In genomic region chr14:51912391-51913061, GRCm38 (mm10) we compare ENCODE assay signal across 9 mouse cellular contexts. TPM values are rescaled to one million over a fixed set of nuclear protein-coding genes. Genes with fewer than 3 reads are reported as not detected.
DNase-seq lines count a peak whose midpoint lies in the region; ATAC-seq and TF ChIP-seq lines count a peak whose summit lies in the region.
"Had no signal": no experiment of that assay in that cellular context is flagged by ENCODE, and none has a peak within 500 bp of the region (broad histone marks: within the 10 kb centered on the region; RNA-seq: fewer than 3 reads in every experiment).

No protein-coding gene starts in this region.

- no peak for TF ChIP-seq CTCF in layer of hippocampus, adult 2 months (conservative IDR thresholded peaks at IDR 0.05)

- DNase-seq in layer of hippocampus, adult 2 months (ENCODE audit: low spot score in 2 of 2) = no peak
- no peak for DNase-seq in layer of hippocampus, adult 9-10 months (ENCODE audit: low spot score)
- DNase-seq in embryonic facial prominence, embryonic 10.5 days (ENCODE audit: low spot score) = no peak
- DNase-seq in hindbrain, embryonic 10.5 days (ENCODE audit: low spot score) = peak; percentile 12
- no peak for DNase-seq in cerebellum, adult 11 months
- DNase-seq in left cerebral cortex, adult 18-20 months (ENCODE audit: low spot score in 2 of 2) = no peak

- peak overlapping the region; percentile 41 for H3K9ac ChIP-seq in limb, embryonic 15.5 days
- peak overlapping the region; percentile 34 for H3K9ac ChIP-seq in stomach, embryonic 14.5 days (replicated peaks; ENCODE audit: low read depth, low read length)

- peaks cover 47% of the 10 kb centered on the region for H3K27me3 ChIP-seq in embryonic facial prominence, embryonic 10.5 days (replicated peaks; ENCODE audit: low read depth, poor library complexity, severe bottlenecking)
- H3K27me3 ChIP-seq in hindbrain, embryonic 10.5 days (ENCODE audit: insufficient read depth, poor library complexity, severe bottlenecking) = peaks cover 57% of the 10 kb centered on the region
- no peaks in the 10 kb centered on the region for H3K27me3 ChIP-seq in limb, embryonic 15.5 days
- H3K27me3 ChIP-seq in stomach, embryonic 14.5 days (ENCODE audit: control insufficient read depth, insufficient read depth, low read length) = no peaks in the 10 kb centered on the region

- peak overlapping the region; percentile 98 for H3K4me2 ChIP-seq in limb, embryonic 15.5 days
- H3K4me2 ChIP-seq in stomach, embryonic 14.5 days (replicated peaks; ENCODE audit: low read depth, low read length) = peak overlapping the region; percentile 88

- H3K4me3 ChIP-seq in layer of hippocampus, adult 2 months = peak overlapping the region; percentile 78
- peak overlapping the region; percentile 76 for H3K4me3 ChIP-seq in embryonic facial prominence, embryonic 10.5 days
- H3K4me3 ChIP-seq in hindbrain, embryonic 10.5 days = peak overlapping the region; percentile 74
- H3K4me3 ChIP-seq in limb, embryonic 15.5 days = peak overlapping the region; percentile 61
- H3K4me3 ChIP-seq in stomach, embryonic 14.5 days (ENCODE audit: low read depth, low read length) = peak overlapping the region; percentile 42

- WGBS in embryonic facial prominence, embryonic 10.5 days = 5% methylated on average over 14 of the region's 14 CpGs
- 5% methylated on average over 14 of the region's 14 CpGs for WGBS in hindbrain, embryonic 10.5 days
- 11% methylated on average over 14 of the region's 14 CpGs for WGBS in limb, embryonic 15.5 days
- 14% methylated on average over 14 of the region's 14 CpGs for WGBS in stomach, embryonic 14.5 days

- H3K9me3 ChIP-seq in embryonic facial prominence, embryonic 10.5 days = no peaks in the 10 kb centered on the region
- no peaks in the 10 kb centered on the region for H3K9me3 ChIP-seq in hindbrain, embryonic 10.5 days
- H3K9me3 ChIP-seq in limb, embryonic 15.5 days = no peaks in the 10 kb centered on the region
- H3K9me3 ChIP-seq in stomach, embryonic 14.5 days (ENCODE audit: control insufficient read depth, low read depth, low read length) = no peaks in the 10 kb centered on the region

- no peaks in the 10 kb centered on the region for H3K36me3 ChIP-seq in embryonic facial prominence, embryonic 10.5 days (replicated peaks)
- no peaks in the 10 kb centered on the region for H3K36me3 ChIP-seq in hindbrain, embryonic 10.5 days
- peaks cover 5% of the 10 kb centered on the region; the same call in 1 of the 2 replicates for H3K36me3 ChIP-seq in limb, embryonic 15.5 days
- no peaks in the 10 kb centered on the region for H3K36me3 ChIP-seq in stomach, embryonic 14.5 days (ENCODE audit: control insufficient read depth, insufficient read depth, low read length)

- H3K4me1 ChIP-seq in embryonic facial prominence, embryonic 10.5 days = peaks cover 30% of the 10 kb centered on the region
- peaks cover 25% of the 10 kb centered on the region for H3K4me1 ChIP-seq in hindbrain, embryonic 10.5 days (replicated peaks)
- H3K4me1 ChIP-seq in limb, embryonic 15.5 days = peaks cover 41% of the 10 kb centered on the region
- H3K4me1 ChIP-seq in stomach, embryonic 14.5 days (ENCODE audit: control insufficient read depth, insufficient read depth, low read length) = peaks cover 7% of the 10 kb centered on the region; the same call in 1 of the 2 replicates

- peak overlapping the region; percentile 97 for H3K27ac ChIP-seq in layer of hippocampus, adult 2 months
- H3K27ac ChIP-seq in embryonic facial prominence, embryonic 10.5 days (replicated peaks) = peak overlapping the region; percentile 74
- peak overlapping the region; percentile 79 for H3K27ac ChIP-seq in hindbrain, embryonic 10.5 days
- peak overlapping the region; percentile 90 for H3K27ac ChIP-seq in limb, embryonic 15.5 days
- peak overlapping the region; percentile 22; the same call in 1 of the 2 replicates for H3K27ac ChIP-seq in stomach, embryonic 14.5 days (ENCODE audit: low read length)

- no peak for ATAC-seq in limb, embryonic 15.5 days (ENCODE audit: insufficient number of reproducible peaks, low FRiP score, low TSS enrichment, low read depth)
- no peak for ATAC-seq in stomach, embryonic 14.5 days (ENCODE audit: insufficient number of reproducible peaks, insufficient read depth, low FRiP score, low read depth)

RNA-seq across cellular contexts. Expression of gene Ndrg2, which starts 1.4 kb away (rescaled TPM):
- 100 to 1,000 TPM; 894 to 934 TPM for total RNA-seq in layer of hippocampus, adult 2 months (2021)
- polyA plus RNA-seq in embryonic facial prominence, embryonic 10.5 days (2016; fragmentation: Nextera tagmentation; extraction: Ambion mirVana) = 15.4 and 16.6 TPM in 2 replicates
- 10.0 and 16.1 TPM in 2 replicates for polyA plus RNA-seq in hindbrain, embryonic 10.5 days (2016; fragmentation: Nextera tagmentation; extraction: Ambion mirVana)
- polyA plus RNA-seq in limb, embryonic 15.5 days (2015; fragmentation: Nextera tagmentation; extraction: Ambion mirVana) = 105 and 117 TPM in 2 replicates
- 54.6 and 59.3 TPM in 2 replicates for polyA plus RNA-seq in stomach, embryonic 14.5 days (2014; fragmentation: Nextera tagmentation; extraction: Ambion mirVana)
- 100 to 1,000 TPM; 745 to 825 TPM for total RNA-seq in left cerebral cortex, adult 18-20 months (2021)

RNA-seq across cellular contexts. Expression of gene Tppp2, which starts 5.7 kb away (rescaled TPM):
- not detected for total RNA-seq in layer of hippocampus, adult 2 months (2021)
- polyA plus RNA-seq in embryonic facial prominence, embryonic 10.5 days (2016; fragmentation: Nextera tagmentation; extraction: Ambion mirVana) = not detected in 2 replicates
- not detected in 2 replicates for polyA plus RNA-seq in hindbrain, embryonic 10.5 days (2016; fragmentation: Nextera tagmentation; extraction: Ambion mirVana)
- not detected in 2 replicates for polyA plus RNA-seq in limb, embryonic 15.5 days (2015; fragmentation: Nextera tagmentation; extraction: Ambion mirVana)
- polyA plus RNA-seq in stomach, embryonic 14.5 days (2014; fragmentation: Nextera tagmentation; extraction: Ambion mirVana) = not detected in 2 replicates
- not detected for total RNA-seq in left cerebral cortex, adult 18-20 months (2021)
- polyA plus RNA-seq: Patski had no signal

RNA-seq across cellular contexts. Expression of gene Rnase13, which starts 10.0 kb away (rescaled TPM):
- not detected for total RNA-seq in layer of hippocampus, adult 2 months (2021)
- not detected in 2 replicates for polyA plus RNA-seq in embryonic facial prominence, embryonic 10.5 days (2016; fragmentation: Nextera tagmentation; extraction: Ambion mirVana)
- polyA plus RNA-seq in hindbrain, embryonic 10.5 days (2016; fragmentation: Nextera tagmentation; extraction: Ambion mirVana) = not detected in 2 replicates
- polyA plus RNA-seq in limb, embryonic 15.5 days (2015; fragmentation: Nextera tagmentation; extraction: Ambion mirVana) = not detected in 2 replicates
- polyA plus RNA-seq in stomach, embryonic 14.5 days (2014; fragmentation: Nextera tagmentation; extraction: Ambion mirVana) = not detected in 2 replicates
- not detected for total RNA-seq in left cerebral cortex, adult 18-20 months (2021)
- polyA plus RNA-seq: Patski had no signal

RNA-seq across cellular contexts. Expression of gene Slc39a2, which starts 19.8 kb away (rescaled TPM):
- total RNA-seq in layer of hippocampus, adult 2 months (2021) = 10 to 100 TPM in 1 of 2 experiments, 1 to 10 TPM in 1; 8.2 to 10.1 TPM
- polyA plus RNA-seq in embryonic facial prominence, embryonic 10.5 days (2016; fragmentation: Nextera tagmentation; extraction: Ambion mirVana) = 0.60 and 0.62 TPM in 2 replicates
- 0.46 and 0.99 TPM in 2 replicates for polyA plus RNA-seq in hindbrain, embryonic 10.5 days (2016; fragmentation: Nextera tagmentation; extraction: Ambion mirVana)
- polyA plus RNA-seq in limb, embryonic 15.5 days (2015; fragmentation: Nextera tagmentation; extraction: Ambion mirVana) = 6.0 and 6.1 TPM in 2 replicates
- polyA plus RNA-seq in stomach, embryonic 14.5 days (2014; fragmentation: Nextera tagmentation; extraction: Ambion mirVana) = 0.30 and 0.55 TPM in 2 replicates
- 1 to 10 TPM; 6.8 to 7.0 TPM for total RNA-seq in left cerebral cortex, adult 18-20 months (2021)

RNA-seq across cellular contexts. Expression of gene Mettl17, which starts 27.9 kb away (rescaled TPM):
- 10 to 100 TPM; 31.6 to 40.5 TPM for total RNA-seq in layer of hippocampus, adult 2 months (2021)
- 52.4 and 53.0 TPM in 2 replicates for polyA plus RNA-seq in embryonic facial prominence, embryonic 10.5 days (2016; fragmentation: Nextera tagmentation; extraction: Ambion mirVana)
- polyA plus RNA-seq in hindbrain, embryonic 10.5 days (2016; fragmentation: Nextera tagmentation; extraction: Ambion mirVana) = 42.6 and 48.1 TPM in 2 replicates
- 46.8 and 48.4 TPM in 2 replicates for polyA plus RNA-seq in limb, embryonic 15.5 days (2015; fragmentation: Nextera tagmentation; extraction: Ambion mirVana)
- 56.3 and 63.4 TPM in 2 replicates for polyA plus RNA-seq in stomach, embryonic 14.5 days (2014; fragmentation: Nextera tagmentation; extraction: Ambion mirVana)
- 10 to 100 TPM; 27.3 to 31.7 TPM for total RNA-seq in left cerebral cortex, adult 18-20 months (2021)

Comparison
In these comparisons a context has a peak if more than half of its experiments do, and no peak if none do; other contexts are left out.
1. H3K27ac ChIP-seq: peak in every context shown above with its lines; median percentile 97 in layer of hippocampus, adult 2 months; 90 in limb, embryonic 15.5 days; 79 in hindbrain, embryonic 10.5 days; 74 in embryonic facial prominence, embryonic 10.5 days; 22 in stomach, embryonic 14.5 days.